Mouse (Mus musculus) gastrocnemius, adult 18-20 months (tissue): ENCODE results near the gene 4930470P17Rik. TPM values are rescaled to one million over a fixed set of nuclear protein-coding genes. Genes with fewer than 3 reads are reported as not detected.

Experiments
- total RNA-seq, 2 experiments: library from RNA; stranded (reverse); gene quantifications; 2 replicates each; pipeline ENCODE4 v1.2.3; 2021

Gene 4930470P17Rik
- total RNA-seq, 2 experiments from 2014 or later, result not detected

Other genes with a start within 250 kb of the 4930470P17Rik start
- gene Bcas1, start 174.2 kb downstream of the 4930470P17Rik start, total RNA-seq, result 1 to 10 TPM in 1 of 2 experiments, under 1 TPM in 1; 0.68 to 1.4 TPM
- 10 to 100 TPM; 11.8 to 12.9 TPM for gene Pfdn4, start 105.6 kb downstream of the 4930470P17Rik start, total RNA-seq
- not detected for gene Cyp24a1, start 104.9 kb downstream of the 4930470P17Rik start, total RNA-seq
- 1 to 10 TPM; 2.8 to 3.8 TPM for gene Dok5, start 129.8 kb upstream of the 4930470P17Rik start, total RNA-seq